Mouse (Mus musculus): ENCODE measurements around the gene Gabbr2.

Gene Gabbr2

GRCm38 (mm10) chr4:46991016-46991958, at the start of gene Gabbr2:
Gene Gabbr2 (minus strand): TSS chr4:46991873.
- in situ Hi-C loops (cut with MboI, MseI) = no loop called here

- in situ Hi-C loops (cut with MboI, MseI) = loop anchor here (5.0 kb wide), 1 partner anchor 357 kb away; no protein-coding TSS in a partner anchor
Measured at GRCm38 (mm10) chr4:47039586-47039985, 47.9 kb upstream of the Gabbr2 start.

GRCm38 (mm10) chr4:47037321-47037657, 45.6 kb upstream of the Gabbr2 start:
- in situ Hi-C loops (cut with MboI, MseI) = loop anchor here (5.0 kb wide), 1 partner anchor 355 kb away; no protein-coding TSS in a partner anchor

GRCm38 (mm10) chr4:47036486-47037320, 45.0 kb upstream of the Gabbr2 start:
- in situ Hi-C loops (cut with MboI, MseI) = loop anchor here (5.0 kb wide), 1 partner anchor 354 kb away; no protein-coding TSS in a partner anchor

GRCm38 (mm10) chr4:47035536-47035935, 43.9 kb upstream of the Gabbr2 start:
- in situ Hi-C loops (cut with MboI, MseI) = loop anchor here (5.0 kb wide), 1 partner anchor 353 kb away; no protein-coding TSS in a partner anchor

GRCm38 (mm10) chr4:47032171-47032570, 40.5 kb upstream of the Gabbr2 start:
- in situ Hi-C loops (cut with MboI, MseI) = no loop called here

GRCm38 (mm10) chr4:47028791-47029190, 37.1 kb upstream of the Gabbr2 start:
- in situ Hi-C loops (cut with MboI, MseI) = no loop called here

GRCm38 (mm10) chr4:47023949-47024348, 32.3 kb upstream of the Gabbr2 start:
- in situ Hi-C loops (cut with MboI, MseI) = no loop called here

- in situ Hi-C loops (cut with MboI, MseI) = no loop called here
Measured at GRCm38 (mm10) chr4:47022804-47023603, 31.3 kb upstream of the Gabbr2 start.

- in situ Hi-C loops (cut with MboI, MseI) = no loop called here
Measured at GRCm38 (mm10) chr4:47020563-47020962, 28.9 kb upstream of the Gabbr2 start.

GRCm38 (mm10) chr4:47015156-47015555, 23.5 kb upstream of the Gabbr2 start:
- in situ Hi-C loops (cut with MboI, MseI) = no loop called here

GRCm38 (mm10) chr4:47012476-47012875, 20.8 kb upstream of the Gabbr2 start:
- in situ Hi-C loops (cut with MboI, MseI) = no loop called here

- in situ Hi-C loops (cut with MboI, MseI) = no loop called here
Measured at GRCm38 (mm10) chr4:47010400-47011231, 18.9 kb upstream of the Gabbr2 start.

GRCm38 (mm10) chr4:47000626-47001395, 9.1 kb upstream of the Gabbr2 start:
- in situ Hi-C loops (cut with MboI, MseI) = no loop called here

- in situ Hi-C loops (cut with MboI, MseI) = no loop called here
Measured at GRCm38 (mm10) chr4:46997969-46998368, 6.3 kb upstream of the Gabbr2 start.

- in situ Hi-C loops (cut with MboI, MseI) = no loop called here
Measured at GRCm38 (mm10) chr4:46992827-46993473, 1.3 kb upstream of the Gabbr2 start.

- in situ Hi-C loops (cut with MboI, MseI) = no loop called here
Measured at GRCm38 (mm10) chr4:46991959-46992316, 265 bp upstream of the Gabbr2 start.

- in situ Hi-C loops (cut with MboI, MseI) = no loop called here
Measured at GRCm38 (mm10) chr4:46990281-46991015, 1.2 kb downstream of the Gabbr2 start.

GRCm38 (mm10) chr4:46989842-46990241, 1.8 kb downstream of the Gabbr2 start:
- in situ Hi-C loops (cut with MboI, MseI) = no loop called here
